Mouse (Mus musculus) bone marrow, adult 2 months (tissue): ENCODE data around the gene Zfp786. TPM values are rescaled to one million over a fixed set of nuclear protein-coding genes. Genes with fewer than 3 reads are reported as not detected.
A peak's percentile ranks its signal among the peaks of the same experiment; 100 is the strongest.

Experiments
- H3K27ac ChIP-seq: fragments of 200-500 bp; 2 replicates; pipeline ENCODE4 v1.5.1; 2012; ENCODE audit warnings: low read depth, mild to moderate bottlenecking, control low read depth, inconsistent platforms, low read length; ENCODE audit not compliant: control insufficient read depth, poor library complexity, insufficient read depth
- H3K4me1 ChIP-seq: fragments of 200-500 bp; 2 replicates; pipeline ENCODE4 v1.6.1; 2011; ENCODE audit warnings: low read length; ENCODE audit not compliant: control insufficient read depth, insufficient read depth
- H3K4me3 ChIP-seq: fragments of 200-500 bp; replicated peaks from 2 replicates; pipeline ENCODE3; 2011; ENCODE audit warnings: mild to moderate bottlenecking, low read depth, low read length, control low read depth; ENCODE audit not compliant: control insufficient read depth
- CTCF ChIP-seq: fragments of 200-500 bp; IDR thresholded peaks from 2 replicates; pipeline ENCODE4 v1.5.1; 2011; ENCODE audit warnings: low read length, control low read depth; ENCODE audit not compliant: control insufficient read depth, insufficient read depth
- POLR2A ChIP-seq: fragments of 200-500 bp; IDR thresholded peaks from 2 replicates; pipeline ENCODE4 v1.6.1; 2011; ENCODE audit warnings: low read depth, mild to moderate bottlenecking, control low read depth, low read length, borderline replicate concordance; ENCODE audit not compliant: control insufficient read depth
- WGBS: fragments of 180-500 bp; shearing (Covaris S2); methylation state at CpG from one replicate; pipeline ENCODE4 v1.1.7; 2018; 5-methylcytosine and 5-hydroxymethylcytosine counted together
- polyA plus RNA-seq: library from polyadenylated mRNA; stranded (reverse); fragments of >200 nt; gene quantifications from 2 replicates; pipeline ENCODE4 v1.2.4, GENCODE M21; 2011; ENCODE audit warnings: low replicate concordance; ENCODE audit not compliant: missing spikeins, insufficient read depth, insufficient read length

Zfp786 gene
- polyA plus RNA-seq, 1 experiment, result not detected

- no peak overlapping the region for H3K4me3 ChIP-seq
- no peak for TF ChIP-seq CTCF
- TF ChIP-seq POLR2A, result no peak
- 66% methylated on average over 8 of the region's 8 CpGs for WGBS
- H3K27ac ChIP-seq, result no peak overlapping the region
- H3K4me1 ChIP-seq, result no peaks in the 10 kb centered on the region
Measured at GRCm38 (mm10) chr6:47818721-47819120, 11.9 kb downstream of the Zfp786 start.

- Histone ChIP-seq H3K4me3 (no peak overlapping the region), H3K27ac (no peak overlapping the region), H3K4me1 (peaks cover 1% of the 10 kb centered on the region; the same call in 1 of the 2 replicates)
- WGBS, result 92% methylated on average over 1 of the region's 1 CpGs
- TF ChIP-seq CTCF (no peak), POLR2A (no peak)
Measured at GRCm38 (mm10) chr6:47816151-47816550, 14.5 kb downstream of the Zfp786 start.

- under 1% methylated on average over 44 of the region's 44 CpGs for WGBS
- Histone ChIP-seq H3K4me1 (peaks cover 1% of the 10 kb centered on the region; the same call in 1 of the 2 replicates), H3K27ac (peak within 1 kb of the TSS; percentile 46), H3K4me3 (peak within 1 kb of the TSS; percentile 81)
- TF ChIP-seq POLR2A (peak; percentile 87), CTCF (no peak)
Measured at GRCm38 (mm10) chr6:47813257-47813878, 17.3 kb downstream of the Zfp786 start, which contains the start of gene Pdia4. TSS of gene Pdia4 (minus strand) at chr6:47813430.

- TF ChIP-seq CTCF (no peak), POLR2A (no peak)
- Histone ChIP-seq H3K4me3 (peak overlapping the region; percentile 81), H3K27ac (peak overlapping the region; percentile 46; the same call in 1 of the 2 replicates), H3K4me1 (peaks cover 1% of the 10 kb centered on the region; the same call in 1 of the 2 replicates)
- under 1% methylated on average over 17 of the region's 17 CpGs for WGBS
Measured at GRCm38 (mm10) chr6:47812271-47812915, 18.3 kb downstream of the Zfp786 start.

GRCm38 (mm10) chr6:47811324-47811723, 19.3 kb downstream of the Zfp786 start:
- TF ChIP-seq POLR2A (no peak), CTCF (no peak)
- Histone ChIP-seq H3K27ac (no peak overlapping the region), H3K4me1 (peaks cover 1% of the 10 kb centered on the region; the same call in 1 of the 2 replicates), H3K4me3 (no peak overlapping the region)
- WGBS, result 64% methylated on average over 5 of the region's 5 CpGs

- 42% methylated on average over 2 of the region's 2 CpGs for WGBS
- Histone ChIP-seq H3K4me3 (no peak overlapping the region), H3K27ac (no peak overlapping the region), H3K4me1 (peaks cover 1% of the 10 kb centered on the region; the same call in 1 of the 2 replicates)
- TF ChIP-seq POLR2A (no peak), CTCF (no peak)
Measured at GRCm38 (mm10) chr6:47810181-47810580, 20.5 kb downstream of the Zfp786 start.

- WGBS, result 84% methylated on average over 4 of the region's 4 CpGs
- Histone ChIP-seq H3K4me3 (no peak overlapping the region), H3K27ac (no peak overlapping the region), H3K4me1 (peaks cover 1% of the 10 kb centered on the region; the same call in 1 of the 2 replicates)
- TF ChIP-seq CTCF, result no peak
- no peak for TF ChIP-seq POLR2A
Measured at GRCm38 (mm10) chr6:47809053-47809452, 21.6 kb downstream of the Zfp786 start.

GRCm38 (mm10) chr6:47808545-47808944, 22.1 kb downstream of the Zfp786 start:
- no peak overlapping the region for H3K4me3 ChIP-seq
- H3K4me1 ChIP-seq, result peaks cover 1% of the 10 kb centered on the region; the same call in 1 of the 2 replicates
- WGBS, result 74% methylated on average over 5 of the region's 5 CpGs

GRCm38 (mm10) chr6:47807419-47807818, 23.2 kb downstream of the Zfp786 start:
- no peak for TF ChIP-seq CTCF
- no peak for TF ChIP-seq POLR2A
- Histone ChIP-seq H3K4me1 (peaks cover 1% of the 10 kb centered on the region; the same call in 1 of the 2 replicates), H3K4me3 (no peak overlapping the region), H3K27ac (no peak overlapping the region)
- WGBS, result 68% methylated on average over 2 of the region's 2 CpGs

More at GRCm38 (mm10) chr6:47808545-47808944, 22.1 kb downstream of the Zfp786 start:
- TF ChIP-seq CTCF (no peak), POLR2A (no peak)
- no peak overlapping the region for H3K27ac ChIP-seq
